Mouse (Mus musculus): ENCODE results near the gene Shc1. TPM values are rescaled to one million over a fixed set of nuclear protein-coding genes. Genes with fewer than 3 reads are reported as not detected.

Gene Shc1
- total and polyA plus RNA-seq, 2 experiments from 2014 or later: 13.9 to 29.6 TPM

- DNase-seq (ENCODE audit: low spot score): no peak
- peak; percentile 46; the same call in 1 of the 2 replicates for ATAC-seq
- H3K4me1 ChIP-seq (ENCODE audit: insufficient read depth, low read length): no peaks in the 10 kb centered on the region
- peak overlapping the region; percentile 94; the same call in 1 of the 2 replicates for H3K27ac ChIP-seq
- H3K4me2 ChIP-seq (ENCODE audit: low read depth, low read length): peak overlapping the region; percentile 78
- 0 out of 2 replicates have a peak, but pooled peaks cover 6% of the 10 kb centered on the region for H3K36me3 ChIP-seq (ENCODE audit: insufficient read depth, low read length)
- WGBS: 42% methylated on average over 13 of the region's 13 CpGs
- H3K27me3 ChIP-seq (ENCODE audit: insufficient read depth, low read length): no peaks in the 10 kb centered on the region
- H3K4me3 ChIP-seq (ENCODE audit: low read length): peak overlapping the region; percentile 68
- TF ChIP-seq CTCF (IDR thresholded peaks at IDR 0.05; ENCODE audit: low read depth): no peak
- no peak overlapping the region for H3K9ac ChIP-seq (replicated peaks; ENCODE audit: low read length)
- no peaks in the 10 kb centered on the region for H3K9me3 ChIP-seq (ENCODE audit: low read length)
Measured at GRCm38 (mm10) chr3:89458372-89458964, 40.2 kb downstream of the Shc1 start.

DNA sequence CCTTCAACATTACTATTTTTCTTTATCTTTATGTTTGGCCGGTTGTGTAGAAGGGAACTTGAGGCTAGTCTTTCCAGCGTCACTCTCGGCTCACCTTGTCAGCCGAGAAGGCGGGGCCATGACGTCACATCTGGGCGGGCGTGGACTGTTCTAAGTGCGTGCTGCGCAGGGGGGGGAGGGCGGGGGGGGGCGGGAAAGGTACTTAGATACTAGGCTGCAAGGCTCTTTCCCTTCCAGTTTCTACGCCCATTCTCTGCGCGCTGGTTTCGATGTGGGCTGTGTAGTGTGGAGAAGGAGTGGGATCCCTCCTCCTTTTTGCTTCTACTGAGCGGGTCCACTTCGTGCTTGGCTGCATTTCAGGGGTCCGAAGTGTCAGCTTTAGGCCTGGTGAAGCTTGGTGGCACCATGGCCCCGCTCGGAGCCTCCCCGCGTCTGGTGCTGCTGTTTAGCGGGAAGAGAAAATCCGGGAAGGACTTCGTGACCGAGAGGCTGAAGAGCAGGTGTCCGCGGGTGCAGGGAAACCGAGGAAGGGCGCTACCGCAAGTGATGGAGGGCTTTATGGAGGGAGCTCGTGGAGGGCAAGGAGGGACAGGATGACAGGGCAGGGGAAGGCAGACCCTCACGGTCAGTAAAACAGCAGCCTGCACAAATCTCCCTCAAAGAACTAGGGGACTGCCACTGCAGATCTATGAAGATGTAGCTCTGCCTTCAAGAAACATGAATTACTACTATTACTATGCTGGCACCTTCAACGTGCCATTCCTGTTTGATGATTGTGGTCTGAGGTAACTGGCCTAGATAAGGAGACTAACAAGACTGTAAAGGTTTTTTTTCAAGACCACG, 40.9 kb downstream of the Shc1 start:
- no peaks in the 10 kb centered on the region for H3K27me3 ChIP-seq (ENCODE audit: insufficient read depth, low read length)
- TF ChIP-seq CTCF (IDR thresholded peaks at IDR 0.05; ENCODE audit: low read depth): no peak
- under 1% methylated on average over 35 of the region's 36 CpGs for whole genome bisulfite sequencing
- peak overlapping the region; percentile 68 for H3K4me3 ChIP-seq (ENCODE audit: low read length)
- peak overlapping the region; percentile 94 for H3K27ac ChIP-seq
- DNase-seq (ENCODE audit: low spot score) (peak; percentile 95), ATAC-seq (peak; percentile 94)
- H3K9me3 ChIP-seq (ENCODE audit: low read length): no peaks in the 10 kb centered on the region
- no peaks in the 10 kb centered on the region for H3K4me1 ChIP-seq (ENCODE audit: insufficient read depth, low read length)
- peak overlapping the region; percentile 78 for H3K4me2 ChIP-seq (ENCODE audit: low read depth, low read length)
- peak overlapping the region; percentile 84 for H3K9ac ChIP-seq (replicated peaks; ENCODE audit: low read length)
- 0 out of 2 replicates have a peak, but pooled peaks cover 6% of the 10 kb centered on the region for H3K36me3 ChIP-seq (ENCODE audit: insufficient read depth, low read length)

- 47% methylated on average over 4 of the region's 4 CpGs for WGBS
- no peaks in the 10 kb centered on the region for H3K27me3 ChIP-seq (ENCODE audit: insufficient read depth, low read length)
- H3K9me3 ChIP-seq (ENCODE audit: low read length): no peaks in the 10 kb centered on the region
- H3K27ac ChIP-seq: no peak overlapping the region
- no peak for TF ChIP-seq CTCF (IDR thresholded peaks at IDR 0.05; ENCODE audit: low read depth)
- peaks cover 9% of the 10 kb centered on the region for H3K36me3 ChIP-seq (ENCODE audit: insufficient read depth, low read length)
- no peak for DNase-seq (ENCODE audit: low spot score)
- no peaks in the 10 kb centered on the region for H3K4me1 ChIP-seq (ENCODE audit: insufficient read depth, low read length)
- H3K9ac ChIP-seq (replicated peaks; ENCODE audit: low read length): no peak overlapping the region
- no peak for ATAC-seq
- no peak overlapping the region for H3K4me3 ChIP-seq (ENCODE audit: low read length)
- H3K4me2 ChIP-seq (ENCODE audit: low read depth, low read length): no peak overlapping the region
Measured at GRCm38 (mm10) chr3:89468268-89468667, 50.0 kb downstream of the Shc1 start.

GRCm38 (mm10) chr3:89472280-89472679, 54.0 kb downstream of the Shc1 start:
- no peak overlapping the region for H3K9ac ChIP-seq (replicated peaks; ENCODE audit: low read length)
- DNase-seq (ENCODE audit: low spot score) (no peak), ATAC-seq (no peak)
- no peak overlapping the region for H3K4me2 ChIP-seq (ENCODE audit: low read depth, low read length)
- H3K9me3 ChIP-seq (ENCODE audit: low read length): no peaks in the 10 kb centered on the region
- no peaks in the 10 kb centered on the region for H3K4me1 ChIP-seq (ENCODE audit: insufficient read depth, low read length)
- no peak overlapping the region for H3K4me3 ChIP-seq (ENCODE audit: low read length)
- TF ChIP-seq CTCF (IDR thresholded peaks at IDR 0.05; ENCODE audit: low read depth): no peak
- H3K27me3 ChIP-seq (ENCODE audit: insufficient read depth, low read length): no peaks in the 10 kb centered on the region
- no peak overlapping the region for H3K27ac ChIP-seq
- 76% methylated on average over 7 of the region's 7 CpGs for WGBS
- H3K36me3 ChIP-seq (ENCODE audit: insufficient read depth, low read length): peaks cover 9% of the 10 kb centered on the region

DNA sequence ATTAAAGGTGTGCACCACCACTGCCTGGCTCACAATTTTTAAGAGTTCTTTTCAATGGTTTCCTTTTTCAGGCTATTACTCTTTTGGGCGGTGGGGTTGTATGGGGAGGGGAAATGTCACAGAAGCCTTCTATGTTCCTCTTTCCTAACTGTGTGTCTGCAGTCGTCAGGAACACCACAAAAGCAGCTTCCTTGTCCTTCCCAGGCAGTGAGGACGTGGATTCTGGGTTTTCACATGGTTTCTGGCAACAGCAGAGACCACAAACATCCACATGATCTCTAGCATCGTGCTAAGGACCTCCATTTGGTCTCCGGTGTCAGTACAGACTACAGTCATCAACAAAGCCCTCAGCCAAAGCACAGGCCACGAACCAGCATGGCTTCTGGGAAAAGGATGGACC, 55.6 kb downstream of the Shc1 start:
- TF ChIP-seq CTCF (IDR thresholded peaks at IDR 0.05; ENCODE audit: low read depth): no peak
- no peaks in the 10 kb centered on the region for H3K9me3 ChIP-seq (ENCODE audit: low read length)
- no peak overlapping the region for H3K27ac ChIP-seq
- ATAC-seq (no peak), DNase-seq (ENCODE audit: low spot score) (no peak)
- no peaks in the 10 kb centered on the region for H3K4me1 ChIP-seq (ENCODE audit: insufficient read depth, low read length)
- H3K27me3 ChIP-seq (ENCODE audit: insufficient read depth, low read length): no peaks in the 10 kb centered on the region
- peaks cover under 1% of the 10 kb centered on the region; the same call in 1 of the 2 replicates for H3K36me3 ChIP-seq (ENCODE audit: insufficient read depth, low read length)
- H3K4me2 ChIP-seq (ENCODE audit: low read depth, low read length): no peak overlapping the region
- H3K4me3 ChIP-seq (ENCODE audit: low read length): no peak overlapping the region
- no peak overlapping the region for H3K9ac ChIP-seq (replicated peaks; ENCODE audit: low read length)
- 75% methylated on average over 6 of the region's 6 CpGs for WGBS

- Histone ChIP-seq H3K27ac (no peak overlapping the region), H3K4me3 (ENCODE audit: low read length) (no peak overlapping the region), H3K9me3 (ENCODE audit: low read length) (no peaks in the 10 kb centered on the region), H3K36me3 (ENCODE audit: insufficient read depth, low read length) (no peaks in the 10 kb centered on the region), H3K4me2 (ENCODE audit: low read depth, low read length) (no peak overlapping the region), H3K4me1 (ENCODE audit: insufficient read depth, low read length) (no peaks in the 10 kb centered on the region), H3K9ac (replicated peaks; ENCODE audit: low read length) (no peak overlapping the region), H3K27me3 (ENCODE audit: insufficient read depth, low read length) (no peaks in the 10 kb centered on the region)
- ATAC-seq: no peak
- no peak for DNase-seq (ENCODE audit: low spot score)
- no peak for TF ChIP-seq CTCF (IDR thresholded peaks at IDR 0.05; ENCODE audit: low read depth)
- WGBS: 76% methylated on average over 6 of the region's 6 CpGs
Measured at GRCm38 (mm10) chr3:89479055-89479454, 60.8 kb downstream of the Shc1 start.

Other genes with a start within 250 kb of the Shc1 start
- gene Scamp3, start 241.0 kb upstream of the Shc1 start, total RNA-seq (2014; rRNA removed): 60.4 and 77.5 TPM in 2 replicates
- gene Scamp3, start 241.0 kb upstream of the Shc1 start, polyA plus RNA-seq (2015; fragmentation: Nextera tagmentation; extraction: Ambion mirVana): 139 and 143 TPM in 2 replicates
- 15.2 and 19.7 TPM in 2 replicates for gene Fam189b, start 235.3 kb upstream of the Shc1 start, total RNA-seq (2014; rRNA removed)
- 29.1 and 29.2 TPM in 2 replicates for gene Fam189b, start 235.3 kb upstream of the Shc1 start, polyA plus RNA-seq (2015; fragmentation: Nextera tagmentation; extraction: Ambion mirVana)
- 62.5 and 77.4 TPM in 2 replicates for gene Gba, start 215.5 kb upstream of the Shc1 start, total RNA-seq (2014; rRNA removed)
- 45.8 and 46.8 TPM in 2 replicates for gene Gba, start 215.5 kb upstream of the Shc1 start, polyA plus RNA-seq (2015; fragmentation: Nextera tagmentation; extraction: Ambion mirVana)
- 29.4 and 37.9 TPM in 2 replicates for gene Thbs3, start 203.3 kb upstream of the Shc1 start, total RNA-seq (2014; rRNA removed)
- gene Thbs3, start 203.3 kb upstream of the Shc1 start, polyA plus RNA-seq (2015; fragmentation: Nextera tagmentation; extraction: Ambion mirVana): 36.8 and 37.2 TPM in 2 replicates
- 103 and 130 TPM in 2 replicates for gene Mtx1, start 191.4 kb upstream of the Shc1 start, total RNA-seq (2014; rRNA removed)
- gene Mtx1, start 191.4 kb upstream of the Shc1 start, polyA plus RNA-seq (2015; fragmentation: Nextera tagmentation; extraction: Ambion mirVana): 186 TPM in 2 replicates
- gene Muc1, start 189.4 kb upstream of the Shc1 start, total RNA-seq (2014; rRNA removed): 1.9 TPM in 2 replicates
- gene Muc1, start 189.4 kb upstream of the Shc1 start, polyA plus RNA-seq (2015; fragmentation: Nextera tagmentation; extraction: Ambion mirVana): 0.82 and 1.5 TPM in 2 replicates
- 74.9 and 111 TPM in 2 replicates for gene Krtcap2, start 172.5 kb upstream of the Shc1 start, total RNA-seq (2014; rRNA removed)
- gene Krtcap2, start 172.5 kb upstream of the Shc1 start, polyA plus RNA-seq (2015; fragmentation: Nextera tagmentation; extraction: Ambion mirVana): 250 and 268 TPM in 2 replicates
- 97.9 and 101 TPM in 2 replicates for gene Trim46, start 172.1 kb upstream of the Shc1 start, total RNA-seq (2014; rRNA removed)
- 42.9 and 49.8 TPM in 2 replicates for gene Trim46, start 172.1 kb upstream of the Shc1 start, polyA plus RNA-seq (2015; fragmentation: Nextera tagmentation; extraction: Ambion mirVana)
- 295 and 347 TPM in 2 replicates for gene Dpm3, start 159.1 kb upstream of the Shc1 start, total RNA-seq (2014; rRNA removed)
- gene Dpm3, start 159.1 kb upstream of the Shc1 start, polyA plus RNA-seq (2015; fragmentation: Nextera tagmentation; extraction: Ambion mirVana): 95.5 and 97.8 TPM in 2 replicates
- 30.1 and 30.8 TPM in 2 replicates for gene Slc50a1, start 147.9 kb upstream of the Shc1 start, total RNA-seq (2014; rRNA removed)
- gene Slc50a1, start 147.9 kb upstream of the Shc1 start, polyA plus RNA-seq (2015; fragmentation: Nextera tagmentation; extraction: Ambion mirVana): 47.2 and 49.1 TPM in 2 replicates
- gene Efna1, start 137.3 kb upstream of the Shc1 start, total RNA-seq (2014; rRNA removed): 3.9 and 5.9 TPM in 2 replicates
- gene Efna1, start 137.3 kb upstream of the Shc1 start, polyA plus RNA-seq (2015; fragmentation: Nextera tagmentation; extraction: Ambion mirVana): 7.4 and 10.9 TPM in 2 replicates
- 107 and 171 TPM in 2 replicates for gene Efna3, start 95.5 kb upstream of the Shc1 start, total RNA-seq (2014; rRNA removed)
- gene Efna3, start 95.5 kb upstream of the Shc1 start, polyA plus RNA-seq (2015; fragmentation: Nextera tagmentation; extraction: Ambion mirVana): 57.0 and 61.4 TPM in 2 replicates
- 7.6 and 9.6 TPM in 2 replicates for gene Efna4, start 80.4 kb upstream of the Shc1 start, total RNA-seq (2014; rRNA removed)
- 3.5 and 4.2 TPM in 2 replicates for gene Efna4, start 80.4 kb upstream of the Shc1 start, polyA plus RNA-seq (2015; fragmentation: Nextera tagmentation; extraction: Ambion mirVana)
- 94.4 and 107 TPM in 2 replicates for gene Adam15, start 68.4 kb upstream of the Shc1 start, total RNA-seq (2014; rRNA removed)
- gene Adam15, start 68.4 kb upstream of the Shc1 start, polyA plus RNA-seq (2015; fragmentation: Nextera tagmentation; extraction: Ambion mirVana): 67.6 and 73.2 TPM in 2 replicates
- 0.07 and 0.31 TPM in 2 replicates for gene Dcst2, start 56.5 kb upstream of the Shc1 start, total RNA-seq (2014; rRNA removed)
- 0.20 and 0.42 TPM in 2 replicates for gene Dcst2, start 56.5 kb upstream of the Shc1 start, polyA plus RNA-seq (2015; fragmentation: Nextera tagmentation; extraction: Ambion mirVana)
- gene Dcst1, start 53.2 kb upstream of the Shc1 start, total RNA-seq (2014; rRNA removed): 0.05 TPM in 1 of 2 replicates, not detected in the other
- gene Dcst1, start 53.2 kb upstream of the Shc1 start, polyA plus RNA-seq (2015; fragmentation: Nextera tagmentation; extraction: Ambion mirVana): 1.00 and 1.1 TPM in 2 replicates
- gene Zbtb7b, start 23.7 kb upstream of the Shc1 start, total RNA-seq (2014; rRNA removed): 3.7 and 5.4 TPM in 2 replicates
- 0.73 and 0.82 TPM in 2 replicates for gene Zbtb7b, start 23.7 kb upstream of the Shc1 start, polyA plus RNA-seq (2015; fragmentation: Nextera tagmentation; extraction: Ambion mirVana)
- gene Lenep, start 15.7 kb upstream of the Shc1 start, total RNA-seq (2014; rRNA removed): not detected in 2 replicates
- gene Lenep, start 15.7 kb upstream of the Shc1 start, polyA plus RNA-seq (2015; fragmentation: Nextera tagmentation; extraction: Ambion mirVana): not detected in 2 replicates
- gene Flad1, start 6.6 kb upstream of the Shc1 start, total RNA-seq (2014; rRNA removed): 32.1 and 40.7 TPM in 2 replicates
- 23.8 and 26.8 TPM in 2 replicates for gene Flad1, start 6.6 kb upstream of the Shc1 start, polyA plus RNA-seq (2015; fragmentation: Nextera tagmentation; extraction: Ambion mirVana)
- 43.6 and 45.6 TPM in 2 replicates for gene Cks1b, start 60 bp upstream of the Shc1 start, total RNA-seq (2014; rRNA removed)
- gene Cks1b, start 60 bp upstream of the Shc1 start, polyA plus RNA-seq (2015; fragmentation: Nextera tagmentation; extraction: Ambion mirVana): 103 and 107 TPM in 2 replicates
- gene Pygo2, start 11.8 kb downstream of the Shc1 start, total RNA-seq (2014; rRNA removed): 74.1 and 74.7 TPM in 2 replicates
- gene Pygo2, start 11.8 kb downstream of the Shc1 start, polyA plus RNA-seq (2015; fragmentation: Nextera tagmentation; extraction: Ambion mirVana): 28.8 and 31.0 TPM in 2 replicates
- 22.5 and 33.6 TPM in 2 replicates for gene Pbxip1, start 18.3 kb downstream of the Shc1 start, total RNA-seq (2014; rRNA removed)
- 28.5 and 31.3 TPM in 2 replicates for gene Pbxip1, start 18.3 kb downstream of the Shc1 start, polyA plus RNA-seq (2015; fragmentation: Nextera tagmentation; extraction: Ambion mirVana)
- 65.4 and 74.2 TPM in 2 replicates for gene Pmvk, start 36.1 kb downstream of the Shc1 start, total RNA-seq (2014; rRNA removed)
- gene Pmvk, start 36.1 kb downstream of the Shc1 start, polyA plus RNA-seq (2015; fragmentation: Nextera tagmentation; extraction: Ambion mirVana): 117 and 120 TPM in 2 replicates
- 20.8 and 27.3 TPM in 2 replicates for gene Kcnn3, start 101.7 kb downstream of the Shc1 start, total RNA-seq (2014; rRNA removed)
- 7.2 and 7.4 TPM in 2 replicates for gene Kcnn3, start 101.7 kb downstream of the Shc1 start, polyA plus RNA-seq (2015; fragmentation: Nextera tagmentation; extraction: Ambion mirVana)